Mouse (Mus musculus) lung, postnatal 0 days (tissue): ENCODE measurements around the gene Vmn1r155. TPM values are rescaled to one million over a fixed set of nuclear protein-coding genes. Genes with fewer than 3 reads are reported as not detected.
"Not testable (repeated sequence)": the region's sequence is repeated elsewhere in the genome, so short reads cannot be mapped to it uniquely, and the experiment has no call there.

Experiments
- ATAC-seq: fragments of 200-750 bp; cut with Nextera tagmentation; 2 replicates; pipeline ENCODE4 v1.8.0; 2017; ENCODE audit warnings: moderate library complexity
- DNase-seq: peaks from one replicate; pipeline ENCODE4 v3.0.0-alpha.2; 2016; ENCODE audit warnings: low spot score
- H3K27ac ChIP-seq: fragments of 300-500 bp; sonication (generic); 2 replicates; pipeline ENCODE4 v1.5.1; 2014; ENCODE audit warnings: antibody characterized with exemption, mild to moderate bottlenecking, low read length, mixed read lengths
- H3K27me3 ChIP-seq: fragments of 300-500 bp; sonication (generic); replicated peaks from 2 replicates; pipeline ENCODE4 v1.6.1; 2014; ENCODE audit warnings: low read length, mixed read lengths; ENCODE audit not compliant: insufficient read depth
- H3K36me3 ChIP-seq: fragments of 300-500 bp; sonication (generic); 2 replicates; pipeline ENCODE4 v1.6.1; 2014; ENCODE audit warnings: low read length, mixed read lengths; ENCODE audit not compliant: insufficient read depth
- H3K4me1 ChIP-seq: fragments of 300-500 bp; sonication (generic); 2 replicates; pipeline ENCODE4 v1.6.1; 2014; ENCODE audit warnings: antibody characterized with exemption, low read depth, low read length, mixed read lengths; ENCODE audit not compliant: insufficient read depth
- H3K4me2 ChIP-seq: fragments of 300-500 bp; sonication (generic); replicated peaks from 2 replicates; pipeline ENCODE4 v1.6.1; 2014; ENCODE audit warnings: low read depth, mild to moderate bottlenecking, low read length, moderate library complexity, mixed read lengths
- H3K4me3 ChIP-seq: fragments of 300-500 bp; sonication (generic); 2 replicates; pipeline ENCODE4 v1.5.1; 2014; ENCODE audit warnings: low read depth, low read length
- H3K9ac ChIP-seq: fragments of 300-500 bp; sonication (generic); replicated peaks from 2 replicates; pipeline ENCODE4 v1.6.1; 2014; ENCODE audit warnings: low read depth, mild to moderate bottlenecking
- H3K9me3 ChIP-seq: fragments of 300-500 bp; sonication (generic); 2 replicates; pipeline ENCODE4 v1.6.1; 2016; ENCODE audit warnings: low read length, mixed read lengths
- WGBS: fragments of 180-500 bp; shearing (Covaris S2); extraction: QIAGEN DNeasy Blood & Tissue Kit; methylation state at CpG from one replicate; pipeline ENCODE4 v1.1.7; 2014; 5-methylcytosine and 5-hydroxymethylcytosine counted together
- polyA plus RNA-seq: library from polyadenylated mRNA; unstranded; fragments of >200 nt; fragmentation: Nextera tagmentation; extraction: Ambion mirVana; gene quantifications from 2 replicates; pipeline ENCODE4 v1.2.1, GENCODE M21; 2015

Gene Vmn1r155
- polyA plus RNA-seq: not detected in 2 replicates

- H3K4me3 ChIP-seq, DNase-seq, ATAC-seq, H3K27me3 ChIP-seq, H3K36me3 ChIP-seq, H3K27ac ChIP-seq, H3K4me1 ChIP-seq, H3K9ac ChIP-seq, H3K4me2 ChIP-seq, H3K9me3 ChIP-seq: not testable (repeated sequence)
- WGBS: no CpG with 5 or more reads among the region's 3 CpGs
These were observed at the start of gene Vmn1r155 for GRCm38 (mm10) chr7:22657718-22658117. Gene Vmn1r155 (plus strand): TSS chr7:22658018.

DNA sequence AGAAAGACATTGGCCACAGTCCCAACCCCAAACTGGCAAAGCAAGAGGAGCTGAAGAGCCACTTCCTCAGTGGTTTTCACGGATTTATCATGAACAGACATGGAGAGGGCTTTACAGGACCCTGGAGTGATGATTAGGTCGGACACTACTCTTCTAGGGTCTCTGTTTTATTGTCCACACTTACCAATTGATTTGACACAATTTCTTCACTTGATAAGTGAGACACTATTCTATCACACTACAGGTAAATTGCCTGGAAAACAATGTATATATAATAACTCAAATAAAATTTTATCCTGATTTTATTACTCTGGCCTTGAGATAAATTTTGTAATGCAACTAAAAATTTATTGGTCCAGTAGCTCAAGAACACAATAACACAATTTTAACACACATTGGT is 34.4 kb downstream of the Vmn1r155 start, which contains the start of gene Gm8693:
TSS of gene Gm8693 (minus strand) at position 101 of the 400 bp plus-strand sequence.
- H3K4me1 ChIP-seq, H3K27me3 ChIP-seq, H3K9me3 ChIP-seq, H3K4me2 ChIP-seq, DNase-seq, H3K9ac ChIP-seq, H3K4me3 ChIP-seq, ATAC-seq, H3K36me3 ChIP-seq, H3K27ac ChIP-seq: not testable (repeated sequence)
- WGBS: no CpG with 5 or more reads among the region's 2 CpGs

Other genes starting within 250 kb of the Vmn1r155 start
- gene Vmn1r148, start 244.4 kb upstream of the Vmn1r155 start, polyA plus RNA-seq: not detected in 2 replicates
- not detected in 2 replicates for gene Vmn1r149, start 219.8 kb upstream of the Vmn1r155 start, polyA plus RNA-seq
- not detected in 2 replicates for gene Gm10665, start 193.9 kb upstream of the Vmn1r155 start, polyA plus RNA-seq
- gene Vmn1r151, start 158.3 kb upstream of the Vmn1r155 start, polyA plus RNA-seq: not detected in 2 replicates
- not detected in 2 replicates for gene Vmn1r152, start 135.1 kb upstream of the Vmn1r155 start, polyA plus RNA-seq
- not detected in 2 replicates for gene Gm8677, start 123.1 kb upstream of the Vmn1r155 start, polyA plus RNA-seq
- not detected in 2 replicates for gene Gm4201, start 92.7 kb upstream of the Vmn1r155 start, polyA plus RNA-seq
- not detected in 2 replicates for gene Gm4565, start 69.9 kb upstream of the Vmn1r155 start, polyA plus RNA-seq
- gene Gm8693, start 34.3 kb downstream of the Vmn1r155 start, polyA plus RNA-seq: not detected in 2 replicates
- not detected in 2 replicates for gene Gm4567, start 61.7 kb downstream of the Vmn1r155 start, polyA plus RNA-seq
- not detected in 2 replicates for gene Vmn1r157, start 103.7 kb downstream of the Vmn1r155 start, polyA plus RNA-seq
- not detected in 2 replicates for gene Vmn1r158, start 132.8 kb downstream of the Vmn1r155 start, polyA plus RNA-seq
- not detected in 2 replicates for gene Vmn1r159, start 185.6 kb downstream of the Vmn1r155 start, polyA plus RNA-seq
- not detected in 2 replicates for gene Vmn1r160, start 213.2 kb downstream of the Vmn1r155 start, polyA plus RNA-seq